Mouse (Mus musculus) cerebral cortex, adult 2 months (tissue): ENCODE results near the gene Cysrt1.

Experiments used
- WGBS: fragments of 180-500 bp; shearing (Covaris S2); methylation state at CpG from one replicate; pipeline ENCODE4 v1.1.7; 2018; 5-methylcytosine and 5-hydroxymethylcytosine counted together

Cysrt1 gene

DNA sequence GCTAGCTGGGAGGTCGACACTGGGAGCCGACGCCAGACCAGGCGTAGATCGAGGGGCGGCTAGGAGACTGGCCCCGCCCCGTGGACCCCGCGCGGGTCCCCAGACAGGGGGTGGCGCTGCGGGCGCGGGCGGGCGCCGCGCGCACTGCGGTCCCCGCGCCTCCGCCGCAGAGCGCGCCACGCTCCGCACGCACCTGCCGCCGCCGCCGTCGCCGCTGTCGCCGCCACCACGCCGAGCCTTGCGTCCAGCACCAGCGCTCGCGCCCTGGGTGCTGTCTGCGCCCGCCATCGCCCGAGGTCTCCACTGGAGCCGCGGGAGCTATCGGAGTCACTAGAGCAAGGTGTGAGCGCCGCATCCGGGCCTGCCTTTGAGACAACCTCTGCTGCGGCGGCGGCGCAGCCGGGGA lies at the start of gene Cysrt1, which contains the start of gene Rnf208:
TSS of gene Cysrt1 (minus strand) at position 352 of the 406 bp plus-strand sequence.
TSS of gene Rnf208 (plus strand) at position 155 of the 406 bp plus-strand sequence.
- WGBS, result under 1% methylated on average over 48 of the region's 59 CpGs

DNA sequence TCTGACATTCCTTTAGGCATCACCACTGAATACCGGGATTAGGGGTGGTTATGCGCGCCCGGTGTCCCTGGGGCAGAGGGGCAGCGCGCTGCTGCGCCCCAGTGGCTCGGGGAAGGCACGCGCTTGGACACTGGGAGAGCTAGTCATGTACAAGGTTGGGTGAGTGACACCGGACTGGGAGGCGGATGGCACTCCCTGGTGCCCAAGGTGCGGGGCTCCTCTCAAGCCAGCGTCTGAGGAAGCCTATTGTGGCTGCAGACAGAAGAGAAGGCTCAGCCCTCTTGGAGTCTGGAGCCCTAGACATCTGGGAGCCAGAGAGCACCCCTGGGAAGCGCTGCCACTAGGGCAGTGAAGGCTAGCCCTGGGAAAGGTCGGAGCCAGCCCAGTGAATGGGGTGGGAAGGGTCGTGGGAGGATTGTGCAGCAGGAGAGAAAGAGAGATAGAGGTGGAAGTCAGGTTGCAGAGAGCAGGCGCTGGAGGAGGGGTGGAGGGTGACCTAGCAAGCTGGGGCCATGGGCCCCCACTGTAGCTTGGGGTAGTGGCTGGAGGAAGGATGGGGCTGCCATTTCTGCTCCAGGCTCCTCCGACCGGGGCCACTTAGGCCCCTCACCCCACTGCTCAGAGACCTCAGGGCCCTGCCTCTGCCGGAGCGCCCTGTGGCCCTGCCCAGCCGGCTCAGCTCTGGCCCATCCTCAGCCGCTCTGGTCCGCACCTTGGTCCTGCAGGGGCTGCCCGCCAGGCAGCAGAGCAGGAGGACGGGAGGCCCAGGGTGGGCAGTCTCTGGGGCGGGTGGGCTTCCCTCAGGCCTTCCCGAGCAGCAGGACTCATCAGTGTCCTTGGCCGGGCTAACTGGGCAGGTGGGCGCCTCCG lies 49.2 kb upstream of the Cysrt1 start:
- 23% methylated on average over 32 of the region's 32 CpGs for WGBS

DNA sequence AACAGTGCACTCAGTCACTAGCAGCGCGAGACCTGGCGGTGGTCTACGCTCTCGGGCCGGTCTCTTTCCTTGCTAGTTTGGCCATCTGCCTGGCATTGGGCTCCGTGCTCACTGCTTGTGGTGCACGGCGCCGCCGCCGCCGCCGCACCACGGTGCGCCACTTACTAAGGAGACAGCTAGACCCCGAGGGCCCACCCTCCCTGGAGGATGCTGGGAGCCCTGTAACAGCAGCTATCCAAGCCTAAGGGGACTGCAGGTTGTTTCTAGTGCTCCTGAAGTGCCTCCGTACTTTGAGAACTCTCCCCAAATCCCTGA lies 48.5 kb upstream of the Cysrt1 start:
- WGBS, result under 1% methylated on average over 18 of the region's 18 CpGs

DNA sequence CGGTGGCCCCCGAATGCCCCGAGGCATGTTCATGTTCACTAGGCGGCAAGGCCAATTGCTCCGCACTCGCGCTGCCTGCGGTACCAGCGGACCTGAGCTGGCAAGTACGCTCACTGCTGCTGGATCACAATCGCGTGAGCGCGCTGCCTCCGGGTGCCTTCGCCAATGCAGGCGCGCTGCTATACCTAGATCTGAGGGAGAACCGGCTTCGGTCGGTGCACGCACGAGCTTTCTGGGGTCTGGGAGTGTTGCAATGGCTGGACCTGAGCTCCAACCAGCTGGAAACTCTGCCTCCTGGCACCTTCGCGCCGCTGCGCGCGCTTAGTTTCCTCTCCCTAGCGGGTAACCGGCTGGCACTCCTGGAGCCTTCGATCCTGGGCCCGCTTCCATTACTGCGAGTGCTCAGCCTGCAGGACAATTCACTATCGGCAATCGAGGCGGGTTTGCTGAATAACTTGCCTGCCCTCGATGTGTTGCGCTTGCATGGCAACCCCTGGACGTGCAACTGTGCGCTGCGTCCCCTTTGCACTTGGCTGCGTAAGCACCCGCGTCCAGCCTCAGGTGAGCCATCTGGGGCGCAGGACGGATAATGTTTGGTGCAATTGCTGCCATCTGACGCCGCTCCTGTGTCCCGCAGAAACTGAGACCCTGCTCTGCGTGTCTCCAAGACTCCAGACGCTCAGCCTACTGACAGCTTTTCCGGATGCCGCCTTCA lies 48.0 kb upstream of the Cysrt1 start:
- WGBS, result 1% methylated on average over 54 of the region's 54 CpGs

DNA sequence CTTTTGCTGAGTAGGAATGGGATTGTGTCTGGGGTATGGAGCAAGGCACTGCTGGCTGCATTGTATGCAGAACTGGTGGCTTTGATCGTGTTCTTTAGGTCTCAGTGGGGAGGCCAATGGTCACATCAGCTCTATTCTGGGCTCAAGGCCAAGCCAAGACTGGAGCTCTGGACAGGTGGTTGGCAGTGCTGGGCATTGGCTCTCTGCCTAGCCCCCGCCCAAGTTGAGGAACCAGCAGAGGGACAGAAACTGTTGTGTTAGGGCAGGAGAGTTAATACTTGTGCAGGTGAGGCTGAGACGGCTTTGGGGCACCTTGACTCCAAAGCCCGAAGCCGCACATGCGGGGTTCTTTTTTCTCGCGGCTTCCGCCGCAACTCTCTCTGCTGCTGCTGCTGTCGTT lies 47.4 kb upstream of the Cysrt1 start, which contains the start of gene Lrrc26:
TSS of gene Lrrc26 (plus strand) at position 265 of the 400 bp plus-strand sequence.
- WGBS, result 5% methylated on average over 11 of the region's 11 CpGs

DNA sequence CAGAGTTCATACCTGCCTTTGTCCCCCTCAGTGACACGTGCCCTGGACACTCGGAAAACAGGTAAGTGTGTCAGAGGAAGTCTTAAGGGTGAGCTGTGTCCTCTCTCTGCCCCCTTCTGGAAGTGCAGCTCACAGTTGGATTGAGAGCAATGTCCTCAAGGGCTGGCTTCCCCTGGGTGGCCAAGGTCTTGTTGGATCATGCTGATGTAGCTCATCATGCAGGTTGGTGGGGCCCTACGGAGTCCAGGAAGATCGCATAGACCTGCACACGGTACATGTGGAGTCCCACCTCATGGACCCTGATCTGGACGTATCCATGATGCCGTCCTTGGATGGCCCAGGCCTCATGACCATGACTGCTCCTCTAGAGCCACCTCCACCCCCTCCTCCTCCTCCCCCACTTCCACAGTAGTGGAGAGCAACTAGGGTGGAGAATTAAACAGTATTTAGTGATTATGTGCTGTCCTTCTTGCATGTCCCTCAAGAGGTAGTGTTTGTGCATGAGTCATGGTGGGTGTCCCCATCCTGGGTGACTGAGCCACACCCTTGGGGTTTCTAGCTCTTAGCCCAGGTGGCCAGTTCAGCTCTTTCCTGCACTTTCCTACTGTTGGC lies 46.6 kb upstream of the Cysrt1 start:
- 69% methylated on average over 7 of the region's 7 CpGs for WGBS

DNA sequence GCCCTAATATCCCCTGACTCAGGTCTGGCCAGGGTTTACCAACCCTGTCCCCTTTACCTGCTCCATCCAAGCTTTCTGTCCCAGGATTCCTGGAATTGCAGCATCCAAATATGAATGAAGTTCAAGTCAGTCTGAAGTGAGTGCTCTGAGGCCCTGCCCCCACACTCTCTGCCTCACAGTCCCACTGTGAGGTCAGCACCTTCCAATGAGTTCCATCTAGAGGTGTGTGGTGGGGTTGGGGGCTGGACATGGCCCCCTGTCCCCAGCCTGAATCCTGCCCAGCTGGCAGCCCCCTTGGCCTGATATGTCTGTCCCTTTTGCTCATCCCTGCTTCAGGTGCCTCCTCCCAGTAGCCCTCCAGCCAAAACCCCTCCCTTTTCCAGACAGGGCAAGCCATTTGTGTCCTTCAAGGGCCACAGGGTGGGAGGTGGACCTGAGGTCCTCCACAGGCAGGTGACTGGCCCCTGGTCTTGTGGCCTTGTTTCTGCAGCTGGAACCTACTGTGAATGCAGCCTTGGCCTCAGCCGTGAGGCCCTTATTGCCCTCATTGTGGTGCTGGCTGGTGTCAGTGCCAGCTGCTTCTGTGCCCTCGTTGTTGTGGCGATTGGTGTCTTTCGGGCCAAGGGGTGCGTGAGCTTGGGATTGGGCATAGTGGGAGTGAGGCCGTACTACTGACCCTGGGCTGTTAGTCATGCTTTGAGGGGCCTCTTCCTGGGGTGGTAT lies 45.8 kb upstream of the Cysrt1 start, which contains the start of gene Tmem210:
TSS of gene Tmem210 (plus strand) at position 219 of the 723 bp plus-strand sequence.
- WGBS, result 38% methylated on average over 6 of the region's 6 CpGs

DNA sequence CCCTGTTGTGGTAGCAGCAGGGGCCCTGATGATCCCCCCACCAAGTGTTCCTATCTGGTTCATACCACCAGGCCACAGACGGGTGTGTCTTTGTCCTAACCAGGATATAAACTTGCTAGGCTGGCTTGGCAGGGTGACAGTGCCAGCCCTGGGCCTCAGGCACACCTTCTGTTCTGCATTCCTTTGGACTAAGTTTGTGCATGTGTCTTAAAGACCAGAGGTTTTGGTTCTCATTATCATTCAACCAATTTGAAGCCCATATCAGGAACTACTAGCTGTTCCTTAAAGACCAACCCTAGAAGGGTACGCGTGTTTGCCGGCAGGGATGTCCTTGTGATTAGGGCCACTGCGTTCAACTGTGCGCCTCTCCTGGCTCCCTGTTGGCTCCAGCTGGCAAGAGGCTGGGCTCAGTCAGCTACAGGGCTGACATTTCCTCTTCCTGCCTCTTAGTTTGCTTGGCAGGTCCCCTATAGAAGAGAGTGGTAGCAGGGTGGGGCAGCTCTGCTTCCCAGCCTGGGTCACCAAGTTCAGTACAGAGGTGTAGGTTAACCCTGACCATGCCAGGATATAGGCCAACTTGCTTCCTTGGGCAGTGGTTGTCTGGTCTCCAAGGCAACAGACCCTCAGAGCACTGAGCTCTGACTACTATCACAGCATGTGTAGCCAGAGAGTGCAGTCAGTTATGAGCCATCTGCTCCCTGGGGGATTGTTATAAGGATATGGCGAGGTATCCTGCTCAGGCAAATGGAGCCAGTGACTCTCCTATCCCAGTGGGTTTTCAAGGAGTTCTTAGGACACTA lies 44.8 kb upstream of the Cysrt1 start:
- 26% methylated on average over 7 of the region's 7 CpGs for WGBS

DNA sequence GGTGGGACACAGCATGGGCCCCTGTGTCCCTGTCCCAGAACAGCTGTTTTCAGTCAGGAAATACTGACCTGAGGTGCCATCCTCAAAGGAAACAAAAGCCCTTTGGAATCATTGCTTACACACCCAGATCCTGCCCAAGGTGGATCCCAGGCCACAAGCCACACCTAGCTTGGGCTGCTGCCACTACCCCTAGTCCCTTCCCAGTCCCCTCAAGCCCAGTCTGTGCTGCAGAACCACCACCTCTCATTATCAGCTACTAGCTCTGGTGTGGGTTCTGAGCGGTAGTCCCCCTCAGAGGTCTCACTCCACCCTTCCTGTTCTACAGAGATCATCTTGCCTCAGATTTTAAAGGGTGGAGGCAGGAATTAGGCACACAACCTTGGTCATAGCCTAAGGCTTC lies 44.1 kb upstream of the Cysrt1 start:
- 70% methylated on average over 1 of the region's 1 CpGs for WGBS

DNA sequence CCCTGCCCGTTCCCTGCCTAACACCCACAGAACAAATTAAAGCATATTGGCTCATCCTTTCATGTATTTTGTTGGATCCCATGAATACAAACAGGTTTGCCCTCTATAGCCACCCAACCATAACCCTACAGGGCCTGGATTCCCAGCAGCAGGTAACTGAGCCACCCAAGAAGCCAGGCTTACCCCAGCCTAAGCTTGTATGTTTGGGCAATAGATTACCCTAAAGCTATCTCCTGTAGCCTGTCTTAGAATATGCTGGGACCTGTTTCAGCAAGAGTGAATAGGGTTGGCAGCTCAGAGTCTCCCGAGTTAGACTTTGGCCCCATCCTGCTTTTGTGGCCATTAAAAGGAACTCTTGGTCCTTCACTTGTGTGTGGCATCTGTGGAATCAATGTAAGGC lies 43.3 kb upstream of the Cysrt1 start:
- WGBS, result 55% methylated on average over 2 of the region's 2 CpGs

DNA sequence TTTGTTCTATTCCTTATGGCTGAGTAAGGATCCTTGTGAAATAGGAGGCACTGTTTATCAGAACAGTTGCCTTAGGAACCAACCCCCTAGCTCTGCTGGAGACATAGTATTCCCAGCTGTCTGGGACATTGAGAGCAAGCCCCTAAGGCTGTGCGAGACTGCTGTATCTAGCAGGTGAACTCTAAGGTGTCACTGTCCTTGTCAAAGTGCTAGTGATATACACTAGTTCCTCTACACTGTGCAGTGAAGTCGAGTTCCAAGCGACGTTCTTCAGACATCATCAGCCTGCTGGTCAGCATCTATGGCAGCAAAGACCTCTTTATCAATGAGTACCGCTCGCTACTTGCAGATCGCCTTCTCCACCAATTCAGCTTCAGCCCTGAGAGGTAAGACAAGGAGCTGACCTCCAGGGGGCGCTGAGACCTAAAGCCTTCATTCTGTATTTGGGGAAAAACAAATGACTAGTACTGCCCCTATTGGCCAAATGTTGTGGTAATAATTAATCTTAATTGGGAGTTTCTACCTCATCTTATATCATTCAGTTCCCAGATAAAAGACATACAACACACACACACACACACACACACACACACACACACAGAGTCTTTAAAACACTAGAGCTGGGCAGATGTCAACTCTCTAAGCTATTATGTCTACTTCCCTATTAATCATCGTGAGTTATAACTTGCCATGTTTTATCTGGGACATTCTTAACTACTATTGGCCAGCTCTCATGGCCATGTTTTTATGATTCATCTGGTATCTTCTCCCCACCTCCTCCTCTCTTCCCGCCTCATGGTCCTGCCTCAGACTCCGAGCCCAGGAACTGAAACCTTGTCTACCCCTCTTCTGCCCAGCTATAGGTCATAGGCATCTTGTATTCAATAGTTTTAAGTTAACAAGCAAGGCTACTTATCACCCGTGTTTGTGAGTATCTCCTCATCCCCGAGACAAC lies 37.0 kb upstream of the Cysrt1 start:
- 61% methylated on average over 13 of the region's 13 CpGs for WGBS

DNA sequence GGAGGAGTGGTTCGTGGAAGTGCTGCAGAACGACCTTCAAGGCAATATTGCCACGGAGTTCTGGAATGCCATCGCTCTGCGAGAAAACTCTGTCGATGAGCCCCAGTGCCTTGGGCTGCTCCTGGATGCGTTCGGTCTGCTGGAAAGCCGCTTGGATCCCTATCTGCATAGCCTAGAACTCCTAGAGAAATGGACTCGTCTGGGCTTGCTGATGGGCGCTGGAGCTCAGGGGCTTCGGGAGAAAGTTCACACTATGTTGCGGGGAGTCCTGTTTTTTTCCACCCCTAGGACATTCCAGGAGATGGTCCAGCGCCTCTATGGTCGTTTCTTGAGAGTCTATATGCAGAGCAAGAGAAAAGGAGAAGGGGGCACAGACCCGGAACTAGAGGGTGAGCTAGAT lies 30.8 kb upstream of the Cysrt1 start:
- WGBS, result 36% methylated on average over 16 of the region's 16 CpGs

DNA sequence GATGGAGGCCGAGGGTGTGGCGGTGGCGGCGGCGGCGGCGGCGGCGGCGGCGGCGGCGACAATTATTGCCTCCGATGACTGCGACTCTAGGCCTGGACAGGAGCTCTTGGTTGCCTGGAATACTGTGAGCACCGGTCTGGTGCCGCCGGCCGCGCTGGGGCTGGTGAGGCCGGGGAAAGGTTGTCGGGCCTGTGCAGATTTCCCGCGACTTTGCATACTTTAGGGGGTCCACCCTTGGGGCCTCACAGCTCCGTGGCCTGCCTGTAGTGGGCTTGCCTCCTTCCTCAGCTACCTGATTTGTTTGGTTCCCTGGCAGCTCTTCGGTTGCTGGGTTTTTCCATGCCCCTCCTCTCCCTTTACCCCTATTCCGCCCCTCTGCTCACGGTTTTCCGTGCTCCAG lies 30.3 kb upstream of the Cysrt1 start:
- WGBS, result under 1% methylated on average over 29 of the region's 29 CpGs

DNA sequence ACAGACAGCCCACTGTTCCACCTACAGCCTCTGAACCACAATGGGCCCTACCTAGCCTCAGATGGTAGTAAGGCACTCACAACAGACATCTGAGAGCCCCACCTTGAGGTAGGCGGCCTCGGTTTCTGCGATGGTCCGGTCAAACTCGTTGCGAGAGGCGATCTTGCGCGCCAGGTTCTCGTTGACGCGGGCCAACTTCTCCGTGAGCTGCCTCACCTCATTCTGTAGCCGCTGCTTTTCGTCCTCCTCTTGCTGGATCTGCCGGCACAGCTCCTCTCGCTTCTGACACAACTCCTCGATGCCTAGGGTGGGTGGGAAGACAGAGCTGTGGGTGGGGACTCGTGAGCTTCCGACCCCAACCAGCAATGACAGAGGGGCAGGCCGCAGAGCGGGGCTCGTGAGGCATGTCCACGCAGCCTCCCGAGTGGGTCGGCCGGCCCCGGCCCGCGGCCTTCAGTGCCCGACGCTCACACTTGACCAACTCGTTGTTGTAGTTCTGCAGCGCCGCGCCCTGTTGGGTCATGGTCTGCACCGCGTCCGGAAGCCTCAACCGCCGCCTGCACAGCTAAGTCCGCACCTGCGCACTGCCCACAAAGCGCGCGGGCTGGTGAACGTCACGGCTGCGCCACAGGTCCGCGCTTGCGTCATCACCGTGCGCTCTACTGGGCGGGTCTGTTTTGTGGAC lies 29.7 kb upstream of the Cysrt1 start, which contains the start of the genes Ssna1 and Anapc2:
TSS of gene Ssna1 (minus strand) at position 612 of the 685 bp plus-strand sequence.
TSS of gene Anapc2 (plus strand) at position 652 of the 685 bp plus-strand sequence.
- under 1% methylated on average over 55 of the region's 55 CpGs for WGBS

DNA sequence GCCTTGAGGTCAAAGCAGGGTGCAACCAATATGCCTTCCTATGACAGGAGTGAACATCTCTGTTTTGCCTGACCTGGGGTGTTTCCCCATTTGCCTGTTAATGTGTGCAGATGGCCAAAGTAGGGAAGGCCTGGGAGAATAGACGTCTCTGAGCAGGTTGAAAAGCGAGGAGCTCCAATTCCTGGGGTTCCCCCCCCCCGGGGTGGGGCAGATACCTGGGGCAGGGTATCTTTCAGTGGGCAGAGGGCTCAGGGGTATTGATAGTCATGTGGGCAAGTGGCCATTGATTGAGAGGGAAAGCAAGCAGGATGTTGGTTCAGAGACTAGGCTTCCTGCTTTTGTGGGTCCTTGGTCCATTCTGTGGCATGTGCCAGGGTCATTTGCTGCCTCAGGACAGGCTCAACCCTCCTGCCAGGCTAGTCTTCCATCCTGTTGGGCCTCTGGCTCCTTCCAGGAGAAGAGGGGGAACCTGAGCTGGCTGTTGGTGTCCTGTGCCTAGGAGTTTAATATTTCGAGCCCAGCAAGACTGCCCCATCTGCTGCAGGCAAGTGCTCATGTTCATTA lies 25.6 kb upstream of the Cysrt1 start:
- 71% methylated on average over 4 of the region's 4 CpGs for WGBS

DNA sequence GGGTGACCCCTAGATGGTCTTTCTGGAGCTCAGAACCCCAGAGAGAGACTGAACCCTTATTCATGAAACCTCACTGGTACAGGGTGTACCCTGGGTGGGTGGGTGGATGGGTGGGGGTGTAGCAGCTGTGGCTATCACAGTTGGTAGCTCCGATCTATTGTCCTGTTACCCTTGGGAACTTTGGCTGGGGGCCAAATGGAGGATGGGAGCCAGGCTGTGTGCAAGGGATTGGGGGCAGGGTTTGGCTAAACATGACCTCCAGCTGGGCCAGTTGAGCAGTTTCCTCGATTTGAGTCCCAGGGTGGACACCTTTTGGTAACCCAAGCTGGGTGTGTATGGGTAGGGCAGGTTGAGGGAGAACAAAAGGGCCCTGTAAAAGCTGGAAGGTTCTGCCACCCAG lies 24.5 kb upstream of the Cysrt1 start:
- WGBS, result 26% methylated on average over 2 of the region's 2 CpGs

DNA sequence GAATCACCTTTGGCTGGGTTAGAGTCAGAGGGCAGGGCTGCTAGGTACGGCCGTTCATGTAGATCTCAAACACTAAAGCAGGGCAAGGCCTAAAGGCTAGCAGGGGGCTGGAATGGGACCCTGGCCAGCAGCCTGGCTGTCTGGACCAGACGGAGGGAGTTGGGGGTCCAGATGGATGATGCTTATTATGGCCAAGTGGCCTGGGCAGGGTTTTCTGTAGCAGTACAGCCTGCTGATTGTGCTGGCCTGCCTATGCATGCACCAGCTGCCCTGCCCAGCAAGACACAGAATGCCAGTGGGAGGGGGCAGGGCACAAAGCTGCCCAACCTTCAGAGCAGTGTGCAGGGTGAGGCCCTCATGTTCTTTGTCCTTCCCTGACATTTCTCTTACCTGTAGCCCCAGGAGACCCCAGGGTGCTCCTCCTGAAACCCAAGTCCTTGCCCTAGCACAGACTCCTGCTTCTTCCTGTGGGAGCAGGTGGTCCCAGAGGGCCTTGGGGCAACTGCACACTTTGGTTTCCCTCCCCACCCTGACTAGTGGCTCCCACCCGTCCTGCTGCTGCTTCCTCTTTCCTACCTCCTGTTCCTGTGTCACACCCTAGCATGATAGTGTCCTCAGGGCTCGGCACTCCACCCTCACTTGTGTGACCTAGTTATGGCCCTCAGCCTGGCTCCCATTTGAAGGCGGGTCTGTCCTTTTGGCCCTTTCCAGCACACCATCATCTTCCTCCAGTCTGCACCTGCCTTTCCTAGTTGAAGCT lies 23.8 kb upstream of the Cysrt1 start:
- WGBS, result 55% methylated on average over 6 of the region's 6 CpGs

DNA sequence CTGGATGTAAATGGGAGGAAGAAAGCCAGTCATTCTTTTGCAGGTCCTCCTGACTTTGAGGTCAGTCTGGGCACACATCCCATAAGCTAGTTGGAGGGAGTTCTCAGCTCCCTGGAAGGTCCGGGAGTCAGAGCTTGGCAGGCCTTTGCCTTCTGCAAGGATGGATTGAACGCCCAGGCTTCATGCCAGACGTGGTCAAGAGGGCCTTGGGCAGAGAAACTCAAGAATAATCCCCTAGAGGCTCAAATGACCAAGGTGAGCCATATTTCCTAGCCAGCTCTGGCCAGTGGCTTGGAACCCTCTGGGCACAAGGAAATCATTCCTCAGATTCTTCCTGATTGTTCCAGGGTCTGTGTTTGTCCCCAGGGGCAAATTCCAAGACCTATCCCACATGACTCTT lies 22.6 kb upstream of the Cysrt1 start:
- 62% methylated on average over 3 of the region's 3 CpGs for WGBS
